Mouse (Mus musculus) hindlimb bud, embryonic 11.5 days (tissue): ENCODE measurements around the gene Podn.

Experiments used
- DNase-seq: peaks from one replicate; pipeline ENCODE4 v3.0.0-alpha.2; 2012; ENCODE audit warnings: low read depth, low spot score; ENCODE audit errors: extremely low spot score

The Podn gene

DNA sequence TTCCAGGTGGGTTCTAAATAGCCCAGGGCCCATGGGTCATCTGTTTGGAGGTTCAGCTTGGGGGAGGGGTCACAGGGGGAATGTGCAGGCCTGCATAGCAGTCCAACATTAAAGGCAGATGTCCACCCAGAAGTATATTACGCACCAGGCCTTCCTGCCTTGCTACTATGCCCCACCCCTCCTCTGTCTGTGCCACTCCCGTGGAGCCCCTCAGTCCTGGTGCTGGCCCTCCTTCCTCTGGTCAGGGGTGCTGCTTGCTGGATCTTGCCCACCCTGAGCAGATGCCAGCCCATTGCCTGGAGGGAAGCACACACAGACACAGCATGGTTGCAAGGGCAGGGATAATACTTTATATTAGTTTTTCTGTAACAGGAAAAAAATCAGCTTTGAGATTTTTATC is 81.8 kb downstream of the Podn start:
- DNase-seq, result no peak

DNA sequence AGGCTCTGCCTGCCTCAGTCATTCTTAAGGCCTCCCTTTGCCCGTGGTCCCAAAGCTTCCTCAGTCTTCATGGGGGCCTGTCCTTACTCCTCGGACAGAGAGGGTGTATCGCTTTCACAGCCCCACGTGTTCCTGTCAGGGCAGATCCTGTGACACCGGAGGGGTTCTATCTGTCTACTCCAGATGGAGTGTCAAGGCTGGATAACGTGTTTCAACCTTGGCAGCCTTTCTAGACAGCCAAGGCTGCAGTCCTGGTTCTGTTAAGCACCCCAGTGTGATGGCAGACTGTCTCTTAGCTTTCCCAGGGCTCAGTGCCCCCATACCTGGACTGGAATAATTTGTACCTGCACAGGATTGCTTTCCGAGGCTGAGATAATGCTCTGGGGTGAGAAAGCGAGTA is 87.7 kb downstream of the Podn start:
- no peak for DNase-seq

DNA sequence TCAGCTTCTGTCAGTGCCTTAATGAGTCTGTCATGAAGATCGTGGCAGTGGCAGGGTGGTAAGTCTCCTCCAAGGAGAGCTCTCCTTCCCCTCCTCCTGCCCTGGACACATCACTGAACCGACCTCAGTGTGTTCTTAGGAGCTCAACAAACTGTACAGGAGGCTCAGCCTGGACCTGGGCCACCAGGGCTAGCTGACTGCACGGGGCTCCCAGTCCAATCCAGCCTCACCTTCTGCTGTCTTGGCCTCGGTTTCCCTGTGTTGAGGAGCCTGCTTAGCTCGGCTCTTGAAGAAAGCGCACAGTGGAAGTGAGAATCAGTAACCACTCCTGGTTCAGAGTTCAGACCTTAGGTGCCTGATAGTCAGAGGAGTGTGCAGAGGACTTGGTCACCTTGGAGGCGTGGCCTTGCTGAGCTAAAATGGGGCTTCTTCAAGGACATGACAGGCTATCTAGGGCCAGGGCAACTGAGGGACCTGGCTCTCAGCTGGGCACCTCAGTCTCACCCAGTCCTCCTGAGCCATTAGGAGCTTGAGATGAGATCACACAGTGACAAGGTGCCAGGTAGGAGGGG is 88.6 kb downstream of the Podn start:
- DNase-seq, result no peak

DNA sequence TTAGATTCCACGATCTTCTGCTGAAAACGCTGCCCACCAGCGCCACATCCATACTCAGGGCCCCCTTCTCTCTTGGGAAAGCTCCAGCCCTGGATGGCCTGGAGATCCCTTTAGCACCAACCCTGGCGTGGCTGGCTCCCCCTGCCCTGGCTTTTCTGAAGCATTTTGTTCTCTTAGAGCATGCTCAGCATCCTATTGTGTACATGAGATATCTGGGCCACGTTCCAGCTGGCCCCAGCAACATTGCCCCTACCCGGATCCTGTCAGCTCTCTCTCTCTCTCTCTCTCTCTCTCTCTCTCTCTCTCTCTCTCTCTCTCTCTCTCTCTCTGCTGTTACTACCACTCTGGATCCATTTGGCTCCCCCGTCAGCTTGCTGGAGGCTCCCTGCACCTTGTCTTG is 90.9 kb downstream of the Podn start:
- no peak for DNase-seq

DNA sequence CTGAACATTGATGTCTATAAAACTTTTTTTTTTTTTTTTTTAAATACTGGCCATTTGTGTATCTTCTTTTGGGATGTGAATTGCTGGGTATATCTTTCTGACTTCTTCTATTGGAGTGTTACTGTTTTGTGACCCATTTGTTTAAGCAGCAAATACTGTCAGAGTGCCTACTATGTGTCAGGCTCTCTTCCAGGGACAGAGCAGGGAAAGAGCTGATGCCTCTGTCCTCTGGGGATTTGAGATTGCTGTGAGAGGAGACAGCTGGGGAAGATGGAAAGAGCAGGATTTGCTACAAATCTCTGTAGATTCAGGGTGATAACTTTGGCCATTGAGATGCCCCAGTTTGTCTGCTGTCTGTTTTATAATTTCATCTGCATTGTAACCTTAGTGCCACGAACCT is 96.9 kb downstream of the Podn start:
- no peak for DNase-seq

DNA sequence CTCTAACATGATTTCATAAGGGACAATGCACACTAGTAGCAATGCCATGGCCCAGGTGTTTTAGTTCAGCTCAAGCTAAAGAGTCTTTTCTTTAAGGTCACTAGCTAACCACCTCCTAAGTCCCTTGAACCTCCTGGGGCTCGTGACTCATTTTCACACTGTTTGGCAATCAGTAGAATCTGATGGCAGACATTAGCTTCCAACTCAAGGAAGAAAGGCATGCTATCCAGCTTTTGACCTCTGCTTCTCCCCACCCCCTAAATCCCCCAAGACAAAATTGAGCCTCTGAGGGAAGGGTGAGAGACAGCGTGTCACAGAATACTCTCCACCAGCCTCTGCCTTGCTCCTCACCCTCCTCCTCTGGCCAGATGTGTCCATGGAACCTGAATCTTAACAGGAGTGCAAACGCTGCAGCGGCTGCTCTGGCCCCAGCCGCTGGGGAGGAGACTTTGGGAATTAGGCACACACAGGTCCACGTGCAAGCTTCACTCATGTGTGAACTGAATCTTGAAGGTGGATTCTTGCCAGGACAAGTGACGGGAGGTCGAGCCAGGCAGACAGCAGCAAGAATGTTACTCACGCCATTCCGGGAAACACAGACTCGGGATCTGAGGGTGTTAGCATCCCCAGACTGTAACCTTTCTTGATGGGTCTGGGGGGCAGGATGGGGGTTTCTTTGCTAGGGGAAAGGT is 97.5 kb downstream of the Podn start:
- no peak for DNase-seq

DNA sequence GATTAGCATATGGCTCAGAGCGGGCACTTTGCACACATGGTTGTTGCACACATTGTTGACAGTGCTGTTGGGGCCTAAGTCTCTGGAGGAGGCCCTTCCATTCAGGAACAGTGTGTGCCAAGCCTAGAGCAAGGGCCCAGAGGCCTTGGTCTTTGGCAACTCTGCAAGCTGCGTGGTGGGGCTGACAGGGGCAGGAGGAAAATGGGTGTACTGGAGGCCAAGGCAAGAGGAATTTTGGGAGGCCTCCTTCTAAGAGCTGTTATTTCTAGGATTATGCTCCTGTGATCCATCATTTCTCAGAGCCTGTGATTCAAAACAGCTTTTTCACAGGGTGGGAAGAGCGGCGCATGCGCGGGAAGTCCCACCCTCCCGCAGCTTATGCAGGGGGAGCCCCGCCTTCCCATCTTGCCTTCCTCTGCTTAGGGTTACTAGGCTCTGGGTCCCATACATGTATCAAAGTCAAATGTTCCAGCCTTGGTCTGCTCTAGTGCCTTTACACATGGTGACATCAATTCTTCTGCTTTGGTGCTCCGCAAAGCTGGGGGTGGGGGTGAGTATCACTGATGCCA is 99.7 kb downstream of the Podn start:
- DNase-seq, result no peak

DNA sequence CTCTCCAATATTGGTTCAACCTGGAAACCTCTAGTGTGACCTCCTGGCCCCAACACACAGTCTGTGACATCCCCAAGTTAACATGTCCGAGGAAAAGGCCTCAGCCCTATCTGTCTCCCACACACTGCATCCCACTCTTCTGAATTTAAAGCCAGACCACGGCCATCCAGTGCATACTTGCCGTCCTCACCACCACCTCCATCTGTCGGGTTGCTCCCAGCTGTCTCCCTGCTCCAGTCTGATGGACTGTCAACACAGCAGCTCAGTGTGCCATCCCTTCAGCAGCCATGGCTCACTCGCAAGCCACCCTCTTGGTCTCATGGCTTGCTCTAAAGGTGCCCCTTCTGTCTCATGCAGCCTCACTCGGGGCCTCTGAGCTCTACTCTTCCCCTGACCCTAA is 100.5 kb downstream of the Podn start:
- DNase-seq, result no peak

DNA sequence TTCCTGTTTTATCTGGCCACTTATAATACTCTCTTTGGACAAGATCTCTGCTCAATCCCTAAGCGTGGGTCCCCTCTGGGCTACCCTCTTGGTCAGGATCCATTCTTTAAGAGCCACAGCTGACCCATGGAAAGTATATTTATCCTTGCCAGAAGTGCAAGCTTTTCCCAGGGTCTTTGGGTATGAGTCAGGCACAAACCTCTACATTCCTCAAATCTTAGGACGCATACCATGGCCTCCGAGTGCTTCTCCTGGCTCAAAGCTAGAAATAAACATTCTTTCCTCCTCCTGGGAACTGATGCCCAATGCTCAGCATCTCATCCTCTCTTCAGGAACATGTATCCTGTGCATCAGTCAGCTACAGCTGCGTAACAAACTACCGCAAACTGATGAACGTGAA is 101.2 kb downstream of the Podn start:
- no peak for DNase-seq

DNA sequence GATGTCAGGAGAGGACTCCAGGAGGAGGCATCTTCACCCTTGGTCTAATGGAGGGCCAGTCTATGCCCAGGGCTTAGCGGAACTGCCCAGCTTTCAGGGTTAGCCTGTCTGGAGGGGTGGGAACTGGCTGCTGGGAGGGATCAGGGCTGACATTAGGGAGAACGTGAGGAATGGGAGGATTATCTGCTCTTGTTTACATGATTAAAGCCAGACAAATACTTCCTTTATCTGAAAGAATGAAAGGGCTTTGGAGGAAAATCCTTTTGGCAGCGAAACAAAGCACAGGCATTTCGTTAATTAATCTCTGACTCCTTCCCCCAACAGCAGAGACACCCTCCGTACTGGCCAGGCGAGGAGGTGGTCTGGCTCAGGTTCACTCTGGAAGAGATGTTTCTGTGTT is 104.4 kb downstream of the Podn start:
- DNase-seq, result no peak

DNA sequence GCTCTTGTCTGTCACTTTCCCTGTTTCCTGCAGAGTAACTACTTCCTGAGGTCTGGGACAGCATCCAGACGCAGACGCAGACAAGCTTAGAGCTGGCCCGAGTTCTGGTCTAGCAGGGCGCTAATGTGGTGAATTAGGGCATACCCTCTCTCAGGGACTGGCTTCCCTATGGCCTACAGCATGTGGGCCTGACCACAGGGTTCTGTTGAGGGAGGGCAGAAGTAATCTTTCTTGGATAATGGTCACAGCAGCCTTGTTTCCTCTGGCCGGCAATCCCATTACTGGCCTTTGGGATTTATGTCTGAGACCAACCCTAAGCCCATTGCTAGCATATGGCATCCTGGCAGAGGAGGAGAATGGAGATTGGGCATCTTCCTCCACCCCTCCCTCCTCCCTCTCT is 105.4 kb downstream of the Podn start:
- DNase-seq, result no peak

DNA sequence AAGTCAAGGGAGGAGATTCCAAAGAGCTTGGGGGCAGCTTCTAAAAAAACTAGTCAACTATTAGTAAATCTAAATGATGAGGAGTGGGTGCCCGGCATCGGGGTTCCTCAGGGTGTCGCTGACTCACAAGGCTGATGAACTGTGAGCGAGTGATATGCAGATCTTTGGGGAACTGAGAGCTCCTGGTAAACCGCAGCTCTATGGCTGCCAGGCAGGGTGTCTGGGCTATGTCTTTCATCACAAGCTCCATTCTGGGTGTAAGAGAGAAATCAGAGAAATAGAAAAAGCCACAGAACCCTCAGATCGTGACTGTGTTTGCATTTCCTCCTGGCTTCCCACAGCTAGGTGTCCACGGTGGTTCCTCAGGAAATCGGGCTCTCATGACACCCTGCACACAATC is 107.3 kb downstream of the Podn start:
- DNase-seq, result no peak

DNA sequence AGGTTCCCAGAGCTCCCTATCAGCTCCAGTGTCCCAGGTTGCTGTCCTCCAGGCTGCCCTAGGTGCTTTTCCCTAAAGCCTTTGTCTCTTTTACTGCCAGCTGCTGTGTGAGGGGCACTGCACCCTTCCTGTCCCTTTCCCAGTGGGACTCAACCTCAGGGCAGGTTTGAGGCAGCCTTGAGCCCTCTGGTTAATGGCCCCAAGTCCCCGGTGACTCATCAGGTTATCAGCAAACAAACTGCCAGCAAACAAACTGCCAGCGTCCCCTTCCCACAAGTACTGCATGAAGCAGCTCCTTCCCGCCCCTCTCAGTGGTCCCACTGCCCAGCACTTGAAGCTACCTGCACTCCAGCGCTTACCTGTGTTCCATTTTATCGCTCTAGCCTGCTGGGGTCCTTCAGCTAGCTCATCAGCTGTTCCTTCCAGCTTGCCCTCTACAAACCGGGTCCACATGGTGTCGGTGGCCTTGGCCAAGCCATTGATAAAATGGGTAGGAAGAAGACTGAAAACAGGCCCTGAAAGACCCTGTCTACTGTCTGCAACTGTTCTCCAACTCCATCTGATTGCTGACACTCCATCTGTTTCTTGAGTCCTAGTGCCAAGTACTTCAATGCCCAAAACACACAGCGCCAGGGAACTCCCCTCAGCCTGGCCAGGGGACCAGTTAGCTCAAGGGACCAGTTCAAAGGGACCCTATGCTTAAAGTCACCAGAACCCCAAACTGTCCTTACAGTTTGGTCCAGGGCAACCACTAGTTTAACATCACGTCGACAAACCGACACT is 109.7 kb downstream of the Podn start:
- no peak for DNase-seq

DNA sequence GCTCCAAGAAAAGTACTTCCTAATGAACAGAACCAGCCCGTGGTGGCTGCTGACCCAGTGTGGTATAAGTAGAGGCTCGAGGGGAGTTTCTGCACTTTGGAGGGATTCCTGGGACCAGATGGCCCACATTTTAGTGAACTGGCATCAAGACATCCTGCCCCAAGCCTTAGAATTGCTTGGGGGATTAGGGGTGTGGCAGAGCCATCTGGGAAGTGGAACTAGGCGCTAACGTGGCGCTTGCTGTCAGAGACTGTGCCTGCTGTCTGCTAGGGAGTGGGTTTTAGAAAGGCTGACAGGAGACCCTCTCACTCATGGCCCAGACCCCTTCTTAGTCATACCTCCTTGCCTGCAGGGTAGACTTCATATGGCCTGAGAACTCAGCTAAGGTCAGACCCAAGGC is 110.4 kb downstream of the Podn start:
- no peak for DNase-seq

DNA sequence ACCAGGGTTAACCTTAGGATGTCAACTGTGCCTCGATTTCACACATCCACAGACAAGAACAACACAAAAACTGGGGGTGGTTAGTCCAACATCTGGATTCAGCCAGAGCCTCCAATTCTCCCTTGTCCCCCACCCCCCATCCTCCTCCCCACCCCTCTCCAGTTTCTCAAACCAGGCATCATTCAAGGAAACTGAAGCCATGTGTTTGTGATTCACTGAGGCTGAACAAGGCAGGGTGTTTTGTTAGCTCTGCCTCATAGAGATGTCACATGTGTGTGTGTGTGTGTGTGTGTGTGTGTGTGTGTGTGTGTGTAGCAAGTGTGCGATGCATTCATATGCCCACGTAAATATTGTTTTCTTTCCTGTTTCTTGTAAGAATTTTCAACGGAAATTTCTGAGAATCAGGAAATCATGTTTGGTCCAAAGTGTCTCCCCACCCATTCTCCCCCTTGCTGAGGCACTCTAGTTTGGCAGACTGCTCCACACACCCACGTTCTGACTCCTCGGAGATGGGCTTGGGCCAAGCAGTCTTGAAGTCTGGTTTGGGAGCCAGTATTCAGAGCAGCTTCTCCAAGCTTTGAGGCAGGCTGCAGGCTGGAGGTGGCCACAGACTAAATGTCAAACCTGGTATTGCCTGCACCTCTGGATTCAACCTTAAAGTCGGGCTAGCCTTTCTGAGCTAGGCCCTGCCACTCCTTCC is 111.8 kb downstream of the Podn start:
- no peak for DNase-seq

DNA sequence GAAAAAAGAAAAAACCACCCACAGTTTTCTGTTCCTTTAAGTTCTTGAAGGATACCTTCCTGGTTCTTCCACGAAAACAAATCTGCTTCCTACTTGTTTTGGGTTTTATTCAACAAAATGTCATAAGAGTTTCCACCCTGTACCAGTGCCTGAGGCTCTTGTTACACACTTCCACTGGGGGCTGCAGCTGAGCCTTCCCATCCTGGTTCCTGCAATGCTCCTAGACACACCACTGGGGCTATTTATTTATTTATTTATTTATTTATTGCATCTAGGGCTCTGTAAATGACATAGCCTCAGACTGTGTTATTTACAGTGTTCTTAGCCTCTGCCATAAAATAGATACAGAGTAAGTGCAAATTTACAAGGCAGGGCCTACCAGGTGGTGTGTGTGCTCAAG is 112.5 kb downstream of the Podn start:
- no peak for DNase-seq

DNA sequence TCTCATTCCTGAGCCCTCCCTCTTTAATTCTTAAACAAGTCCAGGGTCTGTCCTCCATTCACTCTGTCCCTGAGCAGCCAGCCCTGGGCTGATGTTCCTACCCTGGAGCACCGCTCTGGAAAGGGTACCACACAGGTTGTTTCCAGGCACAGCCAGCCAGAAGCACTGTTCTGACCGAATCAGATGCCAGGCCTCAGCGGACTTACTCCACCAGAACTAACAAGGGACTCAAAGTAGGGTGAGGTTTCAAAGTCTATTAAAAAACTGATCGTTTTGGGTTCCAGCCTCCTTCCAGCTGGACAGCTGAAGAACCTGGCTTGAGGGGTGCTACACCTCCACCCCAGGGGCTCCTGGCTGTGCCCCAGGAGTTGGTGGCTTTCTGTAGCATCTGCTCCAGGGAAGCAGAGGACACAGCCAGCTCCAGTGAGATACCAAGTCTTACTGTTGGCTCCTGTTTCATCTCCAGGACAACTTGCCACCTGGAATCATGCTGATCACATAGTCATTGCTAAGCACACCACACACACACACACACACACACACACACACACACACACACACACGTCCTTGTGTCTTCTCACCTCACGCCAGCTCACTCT is 116.1 kb downstream of the Podn start:
- DNase-seq, result no peak

DNA sequence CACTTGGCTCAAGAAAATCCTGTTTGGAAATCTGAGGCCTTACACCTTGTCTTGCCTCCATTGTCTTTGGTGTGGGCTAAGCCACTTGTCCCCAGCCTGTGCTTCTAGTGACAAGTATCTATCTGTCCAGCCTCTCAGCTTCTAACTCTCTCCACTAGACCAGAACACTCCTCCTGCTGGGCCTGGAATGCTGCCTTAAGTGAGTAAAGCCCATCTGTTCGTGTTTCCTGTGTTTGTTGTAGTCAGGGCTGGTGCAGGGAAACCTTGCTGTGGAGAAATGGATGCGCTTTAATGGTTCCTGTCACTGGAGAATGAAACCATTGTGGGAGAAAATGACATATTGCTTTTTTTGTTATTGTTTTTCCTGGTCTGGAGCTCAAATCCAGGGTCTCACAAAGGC is 116.7 kb downstream of the Podn start:
- DNase-seq, result no peak

DNA sequence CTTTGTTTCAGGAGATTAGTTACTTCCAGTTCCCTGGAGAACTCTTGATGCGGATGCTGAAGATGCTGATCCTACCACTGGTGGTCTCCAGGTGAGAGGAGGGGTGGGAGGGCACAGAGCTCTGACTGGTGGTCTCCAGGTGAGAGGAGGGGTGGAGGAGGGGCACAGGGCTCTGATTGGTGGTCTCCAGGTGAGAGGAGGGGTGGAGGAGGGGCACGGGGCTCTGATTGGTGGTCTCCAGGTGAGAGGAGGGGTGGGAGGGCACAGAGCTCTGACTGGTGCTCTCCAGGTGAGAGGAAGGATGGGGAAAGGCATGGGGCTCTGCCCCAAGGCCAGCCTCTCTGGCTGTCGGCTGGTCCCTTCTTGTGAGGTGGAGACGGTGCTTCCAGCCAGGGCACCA is 118.7 kb downstream of the Podn start:
- no peak for DNase-seq

DNA sequence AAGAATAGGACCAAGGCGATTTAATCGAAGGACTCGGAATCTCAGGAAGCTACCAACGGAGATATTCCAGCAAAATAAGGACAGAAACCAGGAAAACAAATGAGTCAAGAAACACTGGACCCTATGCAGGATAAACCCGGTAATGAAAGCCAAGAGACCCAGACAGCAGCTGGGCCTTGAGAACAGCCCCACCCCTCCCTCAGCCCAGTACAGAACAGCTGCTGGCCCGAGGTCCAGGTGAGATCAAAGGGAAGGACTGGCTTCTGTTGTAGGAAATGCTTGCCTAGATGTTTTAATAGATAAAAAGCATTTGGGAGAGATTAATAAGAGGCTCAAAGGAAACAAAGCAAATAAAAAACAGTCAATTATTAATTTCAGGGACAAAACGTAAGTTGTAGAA is 121.2 kb downstream of the Podn start:
- DNase-seq, result no peak

DNA sequence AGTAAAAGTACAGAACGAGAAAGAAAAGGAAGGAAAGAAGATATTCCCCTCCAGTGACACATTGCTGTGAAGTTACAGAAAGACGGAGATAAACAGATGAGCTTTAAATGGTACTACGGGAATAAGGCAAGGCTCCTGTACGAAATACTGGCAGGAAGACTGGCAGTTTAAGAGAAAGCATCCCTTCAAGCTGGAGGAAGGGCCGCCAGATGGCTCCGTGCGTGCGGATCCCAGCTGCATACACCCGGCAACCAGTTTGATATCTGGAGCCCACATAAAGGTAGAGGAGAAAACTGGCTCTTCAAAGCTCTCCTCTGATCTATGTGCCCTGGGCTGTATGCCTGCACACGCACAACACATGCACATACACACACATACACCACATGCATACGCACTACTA is 121.7 kb downstream of the Podn start:
- DNase-seq, result no peak
